Mouse (Mus musculus) Patski (cell line): Measurements from ENCODE around the gene Ccdc71. TPM values are rescaled to one million over a fixed set of nuclear protein-coding genes. Genes with fewer than 3 reads are reported as not detected.
A peak's percentile ranks its signal among the peaks of the same experiment; 100 is the strongest.

ENCODE experiments used
- ATAC-seq: fragments of 100-300 bp; one replicate; pipeline ENCODE4 v1.8.0; 2021
- CTCF ChIA-PET: fragments of 350-600 bp; sonication (Branson Sonifier 250); formaldehyde crosslinking; loops from one replicate; lab custom pipeline; 2022; ENCODE audit warnings: inconsistent platforms; lab: Charles Lee
- POLR2A ChIA-PET: fragments of 350-600 bp; sonication (Branson Sonifier 250); formaldehyde crosslinking; loops from one replicate; lab custom pipeline; 2022; ENCODE audit warnings: antibody characterized with exemption, inconsistent platforms; lab: Charles Lee
- DNase-seq: peaks from one replicate; pipeline ENCODE4 v3.0.0-alpha.2; 2011; ENCODE audit warnings: low read depth, low spot score
- H3K27me3 ChIP-seq: fragments of 371-371 bp; one replicate; pipeline ENCODE4 v1.5.1; 2021
- CTCF ChIP-seq: fragments of 100-300 bp; IDR thresholded peaks from one replicate; pipeline ENCODE4 v1.5.1; 2021
- in situ Hi-C: fragments of 300-500 bp; cut with MboI; formaldehyde crosslinking; loops from 3 replicates; pipeline ENCODE4 v1.11.1; 2018; ENCODE audit warnings: low pct_unique_long_range_greater_than_20kb, mixed read lengths
- polyA plus RNA-seq: library from polyadenylated mRNA; unstranded; gene quantifications from one replicate; pipeline ENCODE4 v1.2.3, GENCODE M21; 2021

The Ccdc71 gene
- polyA plus RNA-seq, 1 experiment from 2014 or later = 33.0 TPM

GRCm38 (mm10) chr9:108488403-108488802, 28.1 kb downstream of the Ccdc71 start:
- ChIA-PET POLR2A (interaction anchor here (5.5 kb wide), 1 partner anchor 8 kb away, joined by 30 read pairs; the partner anchor contains the start of gene Lamb2), CTCF (no interaction called here)
- H3K27me3 ChIP-seq = no peaks in the 10 kb centered on the region
- TF ChIP-seq CTCF = no peak
- in situ Hi-C loops = no loop called here
- no peak for ATAC-seq
- no peak for DNase-seq

- H3K27me3 ChIP-seq = no peaks in the 10 kb centered on the region
- in situ Hi-C loops = no loop called here
- POLR2A ChIA-PET = interaction anchor here (5.5 kb wide), 1 partner anchor 9 kb away, joined by 30 read pairs; the partner anchor contains the start of gene Lamb2
- DNase-seq (no peak), ATAC-seq (no peak)
- no peak for TF ChIP-seq CTCF
- CTCF ChIA-PET = no interaction called here
These were observed 28.9 kb downstream of the Ccdc71 start for GRCm38 (mm10) chr9:108489215-108489614.

GRCm38 (mm10) chr9:108489702-108490558, 29.6 kb downstream of the Ccdc71 start:
- POLR2A ChIA-PET = interaction anchor here (1.1 to 5.5 kb wide), 3 partner anchors 10 to 28 kb away, joined by 3 to 30 read pairs (median 4); partner anchors contain the start of genes Lamb2 and Qars
- DNase-seq = no peak
- no peak for TF ChIP-seq CTCF
- H3K27me3 ChIP-seq = no peaks in the 10 kb centered on the region
- ATAC-seq = no peak
- CTCF ChIA-PET = no interaction called here
- in situ Hi-C loops = no loop called here

GRCm38 (mm10) chr9:108490559-108491285, 30.4 kb downstream of the Ccdc71 start, which contains the start of gene Usp19:
Usp19 (plus strand) TSS chr9:108490602.
- in situ Hi-C loops = no loop called here
- DNase-seq (peak; percentile 73), ATAC-seq (peak; percentile 81)
- ChIA-PET CTCF (no interaction called here), POLR2A (interaction anchor here (0.5 to 5.5 kb wide), 5 partner anchors 11 to 73 kb away, joined by 3 to 30 read pairs (median 3); partner anchors contain the start of genes Lamb2 and Qars)
- H3K27me3 ChIP-seq = no peaks in the 10 kb centered on the region
- TF ChIP-seq CTCF = no peak

- POLR2A ChIA-PET = interaction anchor here (1.0 to 5.5 kb wide), 3 partner anchors 11 to 28 kb away, joined by 3 to 30 read pairs (median 3); partner anchors contain the start of gene Lamb2
- in situ Hi-C loops = no loop called here
- no peak for TF ChIP-seq CTCF
- no peaks in the 10 kb centered on the region for H3K27me3 ChIP-seq
- CTCF ChIA-PET = no interaction called here
- ATAC-seq = no peak
- DNase-seq = no peak
These were observed 30.9 kb downstream of the Ccdc71 start for GRCm38 (mm10) chr9:108491286-108491580.

GRCm38 (mm10) chr9:108492043-108492750, 31.9 kb downstream of the Ccdc71 start:
- peak; percentile 2 for ATAC-seq
- DNase-seq = peak; percentile 37
- CTCF ChIA-PET = no interaction called here
- no peak for TF ChIP-seq CTCF
- POLR2A ChIA-PET = interaction anchor here (0.8 to 5.5 kb wide), 4 partner anchors 12 to 110 kb away, joined by 3 to 30 read pairs (median 3); partner anchors contain the start of gene Lamb2
- in situ Hi-C loops = no loop called here
- H3K27me3 ChIP-seq = no peaks in the 10 kb centered on the region

GRCm38 (mm10) chr9:108493246-108493645, 32.9 kb downstream of the Ccdc71 start:
- ATAC-seq (no peak), DNase-seq (no peak)
- in situ Hi-C loops = no loop called here
- no peak for TF ChIP-seq CTCF
- H3K27me3 ChIP-seq = no peaks in the 10 kb centered on the region
- POLR2A ChIA-PET = interaction anchor here (1.4 to 5.5 kb wide), 2 partner anchors 10 to 13 kb away, joined by 3 to 30 read pairs; partner anchors contain the start of gene Lamb2
- CTCF ChIA-PET = no interaction called here

- in situ Hi-C loops = no loop called here
- CTCF ChIA-PET = interaction anchor here (0.7 kb wide), 1 partner anchor 20 kb away, joined by 3 read pairs; no protein-coding TSS in a partner anchor
These were observed 34.0 kb downstream of the Ccdc71 start for GRCm38 (mm10) chr9:108494146-108494825.

GRCm38 (mm10) chr9:108494905-108495304, 34.6 kb downstream of the Ccdc71 start:
- ChIA-PET CTCF (interaction anchor here (0.7 kb wide), 1 partner anchor 20 kb away, joined by 3 read pairs; no protein-coding TSS in a partner anchor), POLR2A (interaction anchor here (1.4 kb wide), 1 partner anchor 8 kb away, joined by 3 read pairs; no protein-coding TSS in a partner anchor)
- ATAC-seq (no peak), DNase-seq (no peak)
- in situ Hi-C loops = no loop called here
- no peak for TF ChIP-seq CTCF
- no peaks in the 10 kb centered on the region for H3K27me3 ChIP-seq

More at GRCm38 (mm10) chr9:108494146-108494825, 34.0 kb downstream of the Ccdc71 start:
- no peaks in the 10 kb centered on the region for H3K27me3 ChIP-seq
- DNase-seq (no peak), ATAC-seq (no peak)
- POLR2A ChIA-PET = interaction anchor here (1.4 kb wide), 1 partner anchor 9 kb away, joined by 3 read pairs; no protein-coding TSS in a partner anchor
- no peak for TF ChIP-seq CTCF
